Mouse (Mus musculus): Measurements from ENCODE around the gene Fundc2. TPM values are rescaled to one million over a fixed set of nuclear protein-coding genes. Genes with fewer than 3 reads are reported as not detected.

Fundc2 gene
- polyA plus RNA-seq (2014; fragmentation: Nextera tagmentation; extraction: Ambion mirVana), result 54.1 and 57.9 TPM in 2 replicates

- Histone ChIP-seq H3K9me3 (replicated peaks; ENCODE audit: control insufficient read depth, low read length) (no peaks in the 10 kb centered on the region), H3K4me2 (ENCODE audit: low read depth, low read length) (peak within 1 kb of the TSS; percentile 39), H3K4me3 (ENCODE audit: low read depth, low read length) (peak within 1 kb of the TSS; percentile 40), H3K27me3 (ENCODE audit: control insufficient read depth, insufficient read depth, low read length) (no peaks in the 10 kb centered on the region), H3K27ac (replicated peaks; ENCODE audit: low read depth, low read length) (no peak within 1 kb of the TSS; the same call in 1 of the 2 replicates), H3K9ac (replicated peaks; ENCODE audit: low read length) (peak within 1 kb of the TSS; percentile 71), H3K4me1 (ENCODE audit: control insufficient read depth, insufficient read depth, low read length) (no peaks in the 10 kb centered on the region), H3K36me3 (replicated peaks; ENCODE audit: control insufficient read depth, insufficient read depth, low read depth, low read length) (no peaks in the 10 kb centered on the region)
- peak; percentile 79 for DNase-seq (ENCODE audit: low spot score)
- WGBS, result 12% methylated on average over 24 of the region's 25 CpGs
- peak; percentile 89 for ATAC-seq (replicated peaks; ENCODE audit: insufficient number of reproducible peaks, low FRiP score, low TSS enrichment, low read depth)
These were observed at the start of gene Fundc2, which contains the start of gene F8 for GRCm38 (mm10) chrX:75382195-75382771. Fundc2 (plus strand) TSS chrX:75382399. F8 (minus strand) TSS chrX:75382615.

DNA sequence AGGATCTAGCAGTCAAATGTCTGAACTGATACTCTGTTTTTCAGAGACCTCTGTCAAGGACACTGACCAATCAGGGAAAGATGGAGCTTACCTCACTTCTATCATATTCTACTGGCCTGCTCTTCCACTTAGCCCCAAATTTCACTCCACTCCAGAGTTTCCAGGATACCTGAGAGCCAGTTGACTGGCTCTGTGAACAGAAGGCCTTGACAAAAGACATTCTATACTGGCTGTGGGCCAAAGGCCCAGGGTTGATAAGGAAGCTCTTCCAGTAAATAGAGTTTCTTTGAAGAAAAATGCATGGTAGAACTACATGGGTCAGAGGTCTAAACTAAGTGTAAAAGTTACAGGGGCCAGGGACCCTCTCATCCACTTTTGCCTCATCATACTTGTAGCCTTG, 12.0 kb upstream of the Fundc2 start:
- ATAC-seq (replicated peaks; ENCODE audit: insufficient number of reproducible peaks, low FRiP score, low TSS enrichment, low read depth) (no peak), DNase-seq (ENCODE audit: low spot score) (no peak)
- H3K9me3 ChIP-seq (replicated peaks; ENCODE audit: control insufficient read depth, low read length), result no peaks in the 10 kb centered on the region
- no peak overlapping the region for H3K27ac ChIP-seq (replicated peaks; ENCODE audit: low read depth, low read length)
- H3K27me3 ChIP-seq (ENCODE audit: control insufficient read depth, insufficient read depth, low read length), result no peaks in the 10 kb centered on the region
- H3K4me2 ChIP-seq (ENCODE audit: low read depth, low read length), result no peak overlapping the region
- no peak overlapping the region for H3K9ac ChIP-seq (replicated peaks; ENCODE audit: low read length)
- H3K4me1 ChIP-seq (ENCODE audit: control insufficient read depth, insufficient read depth, low read length), result no peaks in the 10 kb centered on the region
- H3K4me3 ChIP-seq (ENCODE audit: low read depth, low read length), result no peak overlapping the region
- H3K36me3 ChIP-seq (replicated peaks; ENCODE audit: control insufficient read depth, insufficient read depth, low read depth, low read length), result no peaks in the 10 kb centered on the region

DNA sequence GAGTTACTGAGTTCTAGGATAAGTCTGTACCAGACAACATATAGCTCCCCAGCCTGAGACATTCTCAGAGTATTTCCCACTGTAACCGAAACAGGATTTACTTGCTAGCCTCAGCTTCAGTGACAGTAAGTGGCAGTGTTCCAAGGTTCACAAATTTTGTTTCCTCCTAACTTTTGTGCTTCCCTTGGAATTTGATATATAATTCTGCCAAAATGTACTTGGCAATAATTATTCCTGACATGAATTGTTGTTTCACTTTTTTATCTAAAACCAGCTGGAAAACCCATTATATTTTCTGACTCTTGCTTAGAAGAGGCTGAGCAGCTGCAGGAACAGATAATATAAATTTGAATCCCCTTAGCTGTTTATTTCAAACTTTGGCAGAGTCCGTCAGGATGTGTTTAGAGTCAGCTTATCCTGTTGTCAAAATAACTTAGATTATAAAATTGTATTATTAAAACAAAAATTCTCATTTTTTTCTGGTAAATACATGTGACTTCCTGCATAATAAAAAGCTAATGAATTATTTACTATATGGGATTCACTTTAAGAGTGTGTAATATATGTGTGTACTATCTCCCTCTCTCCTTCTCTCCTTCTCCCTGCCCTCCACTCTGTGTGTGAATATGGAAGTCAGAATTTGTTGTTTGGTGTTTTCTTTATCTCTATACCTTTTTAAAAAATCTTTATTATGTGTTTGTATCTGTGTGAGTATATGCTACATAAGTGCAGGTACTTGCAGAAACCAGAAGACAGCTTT, 9.4 kb upstream of the Fundc2 start:
- 90% methylated on average over 2 of the region's 2 CpGs for WGBS
- H3K27me3 ChIP-seq (ENCODE audit: control insufficient read depth, insufficient read depth, low read length), result no peaks in the 10 kb centered on the region
- H3K27ac ChIP-seq (replicated peaks; ENCODE audit: low read depth, low read length), result no peak overlapping the region
- ATAC-seq (replicated peaks; ENCODE audit: insufficient number of reproducible peaks, low FRiP score, low TSS enrichment, low read depth), result no peak
- no peak overlapping the region for H3K4me2 ChIP-seq (ENCODE audit: low read depth, low read length)
- no peaks in the 10 kb centered on the region for H3K4me1 ChIP-seq (ENCODE audit: control insufficient read depth, insufficient read depth, low read length)
- H3K4me3 ChIP-seq (ENCODE audit: low read depth, low read length), result no peak overlapping the region
- no peak for DNase-seq (ENCODE audit: low spot score)
- no peak overlapping the region for H3K9ac ChIP-seq (replicated peaks; ENCODE audit: low read length)
- H3K36me3 ChIP-seq (replicated peaks; ENCODE audit: control insufficient read depth, insufficient read depth, low read depth, low read length), result no peaks in the 10 kb centered on the region
- no peaks in the 10 kb centered on the region for H3K9me3 ChIP-seq (replicated peaks; ENCODE audit: control insufficient read depth, low read length)

GRCm38 (mm10) chrX:75376815-75377214, 5.4 kb upstream of the Fundc2 start:
- Histone ChIP-seq H3K27me3 (ENCODE audit: control insufficient read depth, insufficient read depth, low read length) (no peaks in the 10 kb centered on the region), H3K4me3 (ENCODE audit: low read depth, low read length) (no peak overlapping the region), H3K4me2 (ENCODE audit: low read depth, low read length) (no peak overlapping the region), H3K9ac (replicated peaks; ENCODE audit: low read length) (no peak overlapping the region), H3K9me3 (replicated peaks; ENCODE audit: control insufficient read depth, low read length) (no peaks in the 10 kb centered on the region), H3K4me1 (ENCODE audit: control insufficient read depth, insufficient read depth, low read length) (no peaks in the 10 kb centered on the region), H3K27ac (replicated peaks; ENCODE audit: low read depth, low read length) (no peak overlapping the region), H3K36me3 (replicated peaks; ENCODE audit: control insufficient read depth, insufficient read depth, low read depth, low read length) (no peaks in the 10 kb centered on the region)
- ATAC-seq (replicated peaks; ENCODE audit: insufficient number of reproducible peaks, low FRiP score, low TSS enrichment, low read depth) (no peak), DNase-seq (ENCODE audit: low spot score) (no peak)

DNA sequence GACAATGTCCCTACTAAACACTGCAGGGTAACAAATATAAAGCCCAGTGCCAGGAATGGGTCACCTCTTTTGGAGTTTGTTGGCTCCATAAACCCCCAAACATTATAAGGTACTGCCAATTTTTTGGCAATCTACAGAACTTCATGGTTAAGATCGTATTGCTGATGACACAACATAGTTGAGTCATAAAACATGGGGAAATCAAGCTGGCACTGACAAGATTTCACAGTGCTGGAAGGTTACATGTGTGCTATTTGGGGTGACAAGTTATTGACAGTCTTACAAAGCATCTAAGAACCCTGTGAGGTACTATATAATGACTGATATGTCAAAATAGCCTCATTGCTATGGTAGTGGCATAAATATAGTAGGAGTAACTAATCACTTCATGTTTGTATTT, 1.0 kb upstream of the Fundc2 start:
- 85% methylated on average over 1 of the region's 1 CpGs for WGBS
- H3K27ac ChIP-seq (replicated peaks; ENCODE audit: low read depth, low read length), result no peak overlapping the region
- H3K9me3 ChIP-seq (replicated peaks; ENCODE audit: control insufficient read depth, low read length), result no peaks in the 10 kb centered on the region
- ATAC-seq (replicated peaks; ENCODE audit: insufficient number of reproducible peaks, low FRiP score, low TSS enrichment, low read depth) (no peak), DNase-seq (ENCODE audit: low spot score) (no peak)
- H3K36me3 ChIP-seq (replicated peaks; ENCODE audit: control insufficient read depth, insufficient read depth, low read depth, low read length), result no peaks in the 10 kb centered on the region
- no peaks in the 10 kb centered on the region for H3K4me1 ChIP-seq (ENCODE audit: control insufficient read depth, insufficient read depth, low read length)
- H3K4me2 ChIP-seq (ENCODE audit: low read depth, low read length), result no peak overlapping the region
- H3K9ac ChIP-seq (replicated peaks; ENCODE audit: low read length), result no peak overlapping the region
- H3K4me3 ChIP-seq (ENCODE audit: low read depth, low read length), result no peak overlapping the region
- H3K27me3 ChIP-seq (ENCODE audit: control insufficient read depth, insufficient read depth, low read length), result no peaks in the 10 kb centered on the region

GRCm38 (mm10) chrX:75381699-75382098, 500 bp upstream of the Fundc2 start:
- DNase-seq (ENCODE audit: low spot score), result no peak
- 72% methylated on average over 5 of the region's 5 CpGs for WGBS
- no peaks in the 10 kb centered on the region for H3K9me3 ChIP-seq (replicated peaks; ENCODE audit: control insufficient read depth, low read length)
- H3K4me3 ChIP-seq (ENCODE audit: low read depth, low read length), result no peak overlapping the region
- no peak overlapping the region for H3K9ac ChIP-seq (replicated peaks; ENCODE audit: low read length)
- H3K36me3 ChIP-seq (replicated peaks; ENCODE audit: control insufficient read depth, insufficient read depth, low read depth, low read length), result no peaks in the 10 kb centered on the region
- H3K4me2 ChIP-seq (ENCODE audit: low read depth, low read length), result no peak overlapping the region
- ATAC-seq (replicated peaks; ENCODE audit: insufficient number of reproducible peaks, low FRiP score, low TSS enrichment, low read depth), result no peak; the same call in 1 of the 2 replicates
- H3K27me3 ChIP-seq (ENCODE audit: control insufficient read depth, insufficient read depth, low read length), result no peaks in the 10 kb centered on the region
- no peaks in the 10 kb centered on the region for H3K4me1 ChIP-seq (ENCODE audit: control insufficient read depth, insufficient read depth, low read length)
- H3K27ac ChIP-seq (replicated peaks; ENCODE audit: low read depth, low read length), result no peak overlapping the region

- Histone ChIP-seq H3K36me3 (replicated peaks; ENCODE audit: control insufficient read depth, insufficient read depth, low read depth, low read length) (no peaks in the 10 kb centered on the region), H3K4me2 (ENCODE audit: low read depth, low read length) (no peak overlapping the region), H3K9ac (replicated peaks; ENCODE audit: low read length) (no peak overlapping the region), H3K27me3 (ENCODE audit: control insufficient read depth, insufficient read depth, low read length) (no peaks in the 10 kb centered on the region), H3K4me1 (ENCODE audit: control insufficient read depth, insufficient read depth, low read length) (no peaks in the 10 kb centered on the region), H3K4me3 (ENCODE audit: low read depth, low read length) (no peak overlapping the region), H3K27ac (replicated peaks; ENCODE audit: low read depth, low read length) (no peak overlapping the region), H3K9me3 (replicated peaks; ENCODE audit: control insufficient read depth, low read length) (no peaks in the 10 kb centered on the region)
- WGBS, result 97% methylated on average over 1 of the region's 1 CpGs
- DNase-seq (ENCODE audit: low spot score), result no peak
- no peak for ATAC-seq (replicated peaks; ENCODE audit: insufficient number of reproducible peaks, low FRiP score, low TSS enrichment, low read depth)
These were observed 17.3 kb downstream of the Fundc2 start for GRCm38 (mm10) chrX:75399471-75399870.

DNA sequence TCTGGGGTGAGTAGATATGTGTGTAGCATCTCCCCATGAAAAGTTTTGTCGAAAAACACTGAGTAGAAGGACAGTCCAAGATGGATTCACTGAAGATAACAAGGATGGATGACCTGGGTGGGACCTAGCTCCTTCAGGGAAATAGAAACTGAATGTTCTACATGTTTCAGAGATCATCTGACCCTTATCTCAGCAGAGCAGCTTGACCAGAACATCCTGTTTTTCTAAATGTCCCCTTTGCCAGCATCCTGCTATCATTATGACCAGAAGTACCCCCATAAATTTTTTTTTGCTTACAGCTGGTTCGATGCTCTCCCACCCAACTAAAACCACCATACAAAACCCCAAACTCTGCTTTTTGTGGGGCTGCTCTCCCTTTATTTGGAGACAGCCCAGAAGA, 20.5 kb downstream of the Fundc2 start:
- no peak for DNase-seq (ENCODE audit: low spot score)
- H3K9me3 ChIP-seq (replicated peaks; ENCODE audit: control insufficient read depth, low read length), result no peaks in the 10 kb centered on the region
- no peak overlapping the region for H3K9ac ChIP-seq (replicated peaks; ENCODE audit: low read length)
- H3K4me1 ChIP-seq (ENCODE audit: control insufficient read depth, insufficient read depth, low read length), result no peaks in the 10 kb centered on the region
- H3K27me3 ChIP-seq (ENCODE audit: control insufficient read depth, insufficient read depth, low read length), result no peaks in the 10 kb centered on the region
- H3K4me3 ChIP-seq (ENCODE audit: low read depth, low read length), result no peak overlapping the region
- H3K36me3 ChIP-seq (replicated peaks; ENCODE audit: control insufficient read depth, insufficient read depth, low read depth, low read length), result no peaks in the 10 kb centered on the region
- H3K27ac ChIP-seq (replicated peaks; ENCODE audit: low read depth, low read length), result no peak overlapping the region
- ATAC-seq (replicated peaks; ENCODE audit: insufficient number of reproducible peaks, low FRiP score, low TSS enrichment, low read depth), result no peak
- H3K4me2 ChIP-seq (ENCODE audit: low read depth, low read length), result no peak overlapping the region
- WGBS, result 83% methylated on average over 2 of the region's 2 CpGs

Measured in embryonic facial prominence, embryonic 11.5 days (tissue).